Mouse (Mus musculus) hindbrain, embryonic 13.5 days (tissue): ENCODE results near the gene Rad51c. TPM values are rescaled to one million over a fixed set of nuclear protein-coding genes. Genes with fewer than 3 reads are reported as not detected.
"Not testable (repeated sequence)": the region's sequence is repeated elsewhere in the genome, so short reads cannot be mapped to it uniquely, and the experiment has no call there.

ENCODE experiments used
- ATAC-seq: fragments of 200-750 bp; cut with Nextera tagmentation; 2 replicates; pipeline ENCODE4 v1.8.0; 2017; ENCODE audit warnings: moderate TSS enrichment; ENCODE audit not compliant: low FRiP score
- H3K27ac ChIP-seq: fragments of 300-500 bp; sonication (generic); 2 replicates; pipeline ENCODE4 v1.5.1; 2015; ENCODE audit warnings: inconsistent platforms, mild to moderate bottlenecking, moderate library complexity
- H3K27me3 ChIP-seq: fragments of 300-500 bp; sonication (generic); 2 replicates; pipeline ENCODE4 v1.6.1; 2015; ENCODE audit warnings: mild to moderate bottlenecking, inconsistent platforms
- H3K36me3 ChIP-seq: fragments of 300-500 bp; sonication (generic); 2 replicates; pipeline ENCODE4 v1.6.1; 2015; ENCODE audit warnings: mild to moderate bottlenecking, inconsistent platforms
- H3K4me1 ChIP-seq: fragments of 300-500 bp; sonication (generic); replicated peaks from 2 replicates; pipeline ENCODE4 v1.6.1; 2015; ENCODE audit warnings: inconsistent platforms
- H3K4me2 ChIP-seq: fragments of 300-500 bp; sonication (generic); 2 replicates; pipeline ENCODE4 v1.6.1; 2015; ENCODE audit warnings: inconsistent platforms, mild to moderate bottlenecking, moderate library complexity
- H3K4me3 ChIP-seq: fragments of 300-500 bp; sonication (generic); 2 replicates; pipeline ENCODE4 v1.5.1; 2015; ENCODE audit warnings: mild to moderate bottlenecking, inconsistent platforms
- H3K9ac ChIP-seq: fragments of 300-500 bp; sonication (generic); 2 replicates; pipeline ENCODE4 v1.6.1; 2015; ENCODE audit warnings: mild to moderate bottlenecking, inconsistent platforms
- H3K9me3 ChIP-seq: fragments of 300-500 bp; sonication (generic); 2 replicates; pipeline ENCODE4 v1.6.1; 2016; ENCODE audit warnings: inconsistent platforms
- WGBS: fragments of 180-500 bp; shearing (Covaris S2); methylation state at CpG from one replicate; pipeline ENCODE4 v1.1.7; 2015; 5-methylcytosine and 5-hydroxymethylcytosine counted together
- polyA plus RNA-seq: library from polyadenylated mRNA; unstranded; fragments of >200 nt; fragmentation: Nextera tagmentation; extraction: Ambion mirVana; gene quantifications from 2 replicates; pipeline ENCODE4 v1.2.1, GENCODE M21; 2015

Gene Rad51c
- polyA plus RNA-seq, 1 experiment from 2014 or later: 6.2 TPM

GRCm38 (mm10) chr11:87444735-87445428, 40.1 kb upstream of the Rad51c start:
- no peak overlapping the region; the same call in 1 of the 2 replicates for H3K4me2 ChIP-seq
- WGBS: 12% methylated on average over 16 of the region's 16 CpGs
- no peak for ATAC-seq
- no peaks in the 10 kb centered on the region for H3K9me3 ChIP-seq
- peak overlapping the region; percentile 39; the same call in 1 of the 2 replicates for H3K9ac ChIP-seq
- H3K36me3 ChIP-seq: no peaks in the 10 kb centered on the region
- no peaks in the 10 kb centered on the region for H3K27me3 ChIP-seq
- H3K4me3 ChIP-seq: no peak overlapping the region
- H3K27ac ChIP-seq: 0 out of 2 replicates have a peak overlapping the region, but pooled peaks have one; percentile 40
- peaks cover 11% of the 10 kb centered on the region for H3K4me1 ChIP-seq

DNA sequence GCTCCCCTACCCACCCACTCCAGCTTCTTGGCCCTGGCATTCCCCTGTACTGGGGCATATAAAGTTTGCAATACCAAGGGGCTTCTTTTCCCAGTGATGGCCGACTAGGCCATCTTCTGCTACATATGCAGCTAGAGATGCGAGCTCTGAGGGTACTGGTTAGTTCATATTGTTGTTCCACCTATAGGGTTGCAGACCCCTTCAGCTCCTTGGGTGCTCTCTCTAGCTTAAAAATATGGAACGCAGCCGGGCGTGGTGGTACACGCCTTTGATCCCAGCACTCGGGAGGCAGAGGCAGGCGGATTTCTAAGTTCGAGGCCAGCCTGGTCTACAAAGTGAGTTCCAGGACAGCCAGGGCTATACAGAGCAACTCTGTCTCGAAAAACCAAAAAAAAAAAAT, 39.3 kb upstream of the Rad51c start:
- ATAC-seq, H3K9me3 ChIP-seq, H3K9ac ChIP-seq, H3K36me3 ChIP-seq, H3K27me3 ChIP-seq, H3K4me2 ChIP-seq, H3K4me3 ChIP-seq: not testable (repeated sequence)
- WGBS: 73% methylated on average over 10 of the region's 10 CpGs
- H3K4me1 ChIP-seq: peaks cover 11% of the 10 kb centered on the region
- H3K27ac ChIP-seq: peak overlapping the region; percentile 88

DNA sequence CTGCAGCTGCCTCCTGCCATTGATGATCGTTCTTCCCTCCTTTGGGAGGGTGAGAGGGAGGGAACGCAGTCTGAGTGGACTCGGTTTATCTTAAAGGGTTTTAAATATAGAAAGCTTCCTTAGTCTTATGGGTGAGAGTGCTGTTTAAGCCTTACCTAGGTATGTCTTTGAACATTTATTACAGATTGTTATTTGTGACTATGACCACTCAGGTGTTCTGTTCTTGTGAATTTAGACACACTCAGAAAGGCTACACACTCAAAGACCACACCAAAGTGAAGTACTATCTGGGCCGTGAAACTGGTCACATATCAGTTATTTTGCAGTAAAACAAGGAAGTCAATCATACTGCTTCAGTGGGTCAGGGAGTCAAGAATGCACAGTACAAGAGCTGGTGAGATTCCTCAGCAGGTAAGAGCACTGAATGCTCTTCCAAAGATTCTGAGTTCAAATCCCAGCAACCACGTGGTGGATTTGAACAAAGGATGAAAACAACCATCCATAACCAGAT, 38.7 kb upstream of the Rad51c start:
- Histone ChIP-seq H3K27me3 (no peaks in the 10 kb centered on the region), H3K4me1 (peaks cover 11% of the 10 kb centered on the region), H3K9me3 (no peaks in the 10 kb centered on the region), H3K27ac (peak overlapping the region; percentile 88), H3K4me3 (no peak overlapping the region), H3K4me2 (no peak overlapping the region), H3K9ac (no peak overlapping the region), H3K36me3 (no peaks in the 10 kb centered on the region)
- WGBS: 0% methylated on average over 5 of the region's 5 CpGs
- no peak for ATAC-seq

- Histone ChIP-seq H3K4me1 (peaks cover 11% of the 10 kb centered on the region), H3K4me2 (peak overlapping the region; percentile 53), H3K4me3 (peak overlapping the region; percentile 33), H3K9ac (peak overlapping the region; percentile 65; the same call in 1 of the 2 replicates), H3K27ac (peak overlapping the region; percentile 86)
- H3K9me3 ChIP-seq, H3K36me3 ChIP-seq, H3K27me3 ChIP-seq: not testable (repeated sequence)
- WGBS: 1% methylated on average over 29 of the region's 62 CpGs
- ATAC-seq: peak; percentile 99
These were observed 38.1 kb upstream of the Rad51c start for GRCm38 (mm10) chr11:87442643-87443372.

GRCm38 (mm10) chr11:87439796-87440420, 35.2 kb upstream of the Rad51c start:
- 89% methylated on average over 10 of the region's 10 CpGs for WGBS
- H3K4me2 ChIP-seq: no peak overlapping the region
- H3K4me1 ChIP-seq: peaks cover 7% of the 10 kb centered on the region
- no peak overlapping the region for H3K4me3 ChIP-seq
- H3K27me3 ChIP-seq: no peaks in the 10 kb centered on the region
- no peaks in the 10 kb centered on the region for H3K9me3 ChIP-seq
- no peaks in the 10 kb centered on the region for H3K36me3 ChIP-seq
- H3K9ac ChIP-seq: no peak overlapping the region
- H3K27ac ChIP-seq: no peak overlapping the region
- no peak for ATAC-seq

GRCm38 (mm10) chr11:87436326-87437232, 31.8 kb upstream of the Rad51c start:
- Histone ChIP-seq H3K4me1 (no peaks in the 10 kb centered on the region), H3K27ac (no peak overlapping the region), H3K9me3 (no peaks in the 10 kb centered on the region), H3K4me3 (no peak overlapping the region), H3K27me3 (no peaks in the 10 kb centered on the region), H3K9ac (no peak overlapping the region), H3K4me2 (no peak overlapping the region), H3K36me3 (no peaks in the 10 kb centered on the region)
- ATAC-seq: no peak
- 73% methylated on average over 5 of the region's 5 CpGs for WGBS

DNA sequence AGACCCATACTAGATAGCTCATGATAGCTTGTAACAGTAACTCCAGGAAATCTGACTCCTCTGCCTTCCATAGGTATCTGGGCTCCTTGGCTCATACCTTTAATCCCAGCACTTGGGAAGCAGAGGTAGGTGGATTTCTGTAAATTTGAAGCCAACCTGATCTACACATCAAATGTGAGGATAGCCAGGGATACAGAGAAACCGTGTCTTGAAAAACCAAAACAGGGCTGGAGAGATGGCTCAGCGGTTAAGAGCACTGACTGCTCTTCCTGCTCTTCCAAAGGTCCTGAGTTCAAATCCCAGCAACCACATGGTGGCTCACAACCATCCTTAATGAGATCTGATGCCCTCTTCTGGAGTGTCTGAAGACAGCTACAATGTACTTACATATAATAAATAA, 30.4 kb upstream of the Rad51c start:
- H3K27ac ChIP-seq, H3K36me3 ChIP-seq, H3K4me3 ChIP-seq, H3K9me3 ChIP-seq, H3K4me2 ChIP-seq, ATAC-seq, H3K9ac ChIP-seq, H3K27me3 ChIP-seq, H3K4me1 ChIP-seq: not testable (repeated sequence)
- 96% methylated on average over 2 of the region's 2 CpGs for whole genome bisulfite sequencing

- no peak for ATAC-seq
- H3K9me3 ChIP-seq: no peaks in the 10 kb centered on the region
- 0 out of 2 replicates have a peak overlapping the region, but pooled peaks have one; percentile 4 for H3K27ac ChIP-seq
- 48% methylated on average over 6 of the region's 6 CpGs for WGBS
- no peak overlapping the region for H3K9ac ChIP-seq
- H3K4me1 ChIP-seq: no peaks in the 10 kb centered on the region
- H3K36me3 ChIP-seq: no peaks in the 10 kb centered on the region
- no peak overlapping the region for H3K4me3 ChIP-seq
- no peaks in the 10 kb centered on the region for H3K27me3 ChIP-seq
- no peak overlapping the region for H3K4me2 ChIP-seq
These were observed 28.3 kb upstream of the Rad51c start for GRCm38 (mm10) chr11:87432933-87433669.

- H3K4me3 ChIP-seq: no peak overlapping the region
- no peak for ATAC-seq
- no peaks in the 10 kb centered on the region for H3K36me3 ChIP-seq
- H3K27me3 ChIP-seq: no peaks in the 10 kb centered on the region
- H3K4me1 ChIP-seq: no peaks in the 10 kb centered on the region
- no peak overlapping the region for H3K27ac ChIP-seq
- H3K4me2 ChIP-seq: no peak overlapping the region
- H3K9me3 ChIP-seq: no peaks in the 10 kb centered on the region
- H3K9ac ChIP-seq: no peak overlapping the region
- WGBS: 91% methylated on average over 1 of the region's 1 CpGs
These were observed 27.7 kb upstream of the Rad51c start for GRCm38 (mm10) chr11:87432447-87432846.

DNA sequence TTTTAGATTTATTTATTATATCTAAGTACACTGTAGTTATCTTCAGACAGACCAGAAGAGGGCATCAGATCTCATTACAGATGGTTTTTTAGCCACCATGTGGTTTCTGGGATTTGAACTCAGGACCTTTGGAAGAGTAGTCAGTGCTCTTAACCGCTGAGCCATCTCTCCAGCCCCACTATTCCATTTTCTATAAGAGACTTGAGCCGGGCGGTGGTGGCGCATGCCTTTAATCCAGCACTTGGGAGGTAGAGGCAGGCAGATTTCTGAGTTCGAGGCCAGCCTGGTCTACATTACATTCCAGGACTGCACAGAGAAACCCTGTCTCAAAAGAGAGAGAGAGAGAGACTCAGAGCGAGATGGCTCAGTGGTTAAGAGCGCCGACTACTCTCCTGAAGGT, 27.1 kb upstream of the Rad51c start:
- not testable (repeated sequence) for H3K36me3 ChIP-seq, H3K4me3 ChIP-seq, ATAC-seq, H3K4me2 ChIP-seq, H3K9ac ChIP-seq, H3K27me3 ChIP-seq, H3K4me1 ChIP-seq, H3K9me3 ChIP-seq, H3K27ac ChIP-seq
- 90% methylated on average over 8 of the region's 8 CpGs for WGBS

GRCm38 (mm10) chr11:87430374-87430773, 25.6 kb upstream of the Rad51c start:
- H3K4me2 ChIP-seq: no peak overlapping the region
- H3K9ac ChIP-seq: no peak overlapping the region
- no peak overlapping the region for H3K27ac ChIP-seq
- ATAC-seq: no peak
- no peaks in the 10 kb centered on the region for H3K9me3 ChIP-seq
- no peaks in the 10 kb centered on the region for H3K36me3 ChIP-seq
- H3K27me3 ChIP-seq: no peaks in the 10 kb centered on the region
- peaks cover 5% of the 10 kb centered on the region; the same call in 1 of the 2 replicates for H3K4me1 ChIP-seq
- WGBS: 86% methylated on average over 2 of the region's 2 CpGs
- no peak overlapping the region for H3K4me3 ChIP-seq
